Mouse (Mus musculus): ENCODE data around the gene Radil.

Radil gene

GRCm38 (mm10) chr5:142443514-142443913 is 107.4 kb downstream of the Radil start:
- no peak for DNase-seq

DNA sequence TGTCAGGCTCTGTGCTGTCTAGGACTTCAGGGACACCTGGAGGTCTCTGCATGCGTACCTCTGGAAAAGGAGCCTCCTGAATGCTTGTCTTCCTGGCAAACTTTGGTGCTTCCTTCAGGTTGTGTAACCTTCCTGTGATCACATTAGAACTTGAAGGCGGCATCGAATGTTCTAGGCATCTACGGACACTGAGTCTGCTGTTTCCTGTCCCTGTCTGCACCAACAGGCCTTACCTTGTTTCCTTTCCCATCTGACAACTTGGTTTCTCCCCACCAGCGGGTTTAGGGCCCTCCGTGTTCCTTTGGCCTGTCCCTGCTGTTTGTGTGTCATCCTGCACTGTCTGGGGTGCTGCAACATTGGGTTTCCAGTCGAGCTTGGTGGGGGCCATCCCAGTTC is 108.9 kb downstream of the Radil start:
- DNase-seq, result no peak

- DNase-seq, result no peak
Observed at GRCm38 (mm10) chr5:142441332-142442044, 109.4 kb downstream of the Radil start.

- peak; percentile 96 for DNase-seq
Observed at GRCm38 (mm10) chr5:142440451-142441147, 110.3 kb downstream of the Radil start.

- DNase-seq, result peak; percentile 50
Observed at GRCm38 (mm10) chr5:142439911-142440432, 110.9 kb downstream of the Radil start.

- no peak for DNase-seq
Observed at GRCm38 (mm10) chr5:142438380-142438938, 112.4 kb downstream of the Radil start.

GRCm38 (mm10) chr5:142435736-142436135 is 115.2 kb downstream of the Radil start:
- DNase-seq, result no peak

Measured in kidney, postnatal 10 days (tissue).